Mouse (Mus musculus) midbrain, postnatal 0 days (tissue): ENCODE measurements around the gene Trpm6. TPM values are rescaled to one million over a fixed set of nuclear protein-coding genes. Genes with fewer than 3 reads are reported as not detected.
A peak's percentile ranks its signal among the peaks of the same experiment; 100 is the strongest.

Experiments used
- ATAC-seq: fragments of 200-750 bp; cut with Nextera tagmentation; 2 replicates; pipeline ENCODE4 v1.8.0; 2017; ENCODE audit warnings: moderate number of reproducible peaks, mild to moderate bottlenecking, moderate TSS enrichment, moderate library complexity; ENCODE audit not compliant: low FRiP score
- DNase-seq: peaks from one replicate; pipeline ENCODE4 v3.0.0-alpha.2; 2015; ENCODE audit warnings: low spot score
- H3K27ac ChIP-seq: fragments of 300-500 bp; sonication (generic); 2 replicates; pipeline ENCODE4 v1.5.1; 2014; ENCODE audit warnings: low read depth, mild to moderate bottlenecking, low read length, mixed read lengths
- H3K27me3 ChIP-seq: fragments of 300-500 bp; sonication (generic); 2 replicates; pipeline ENCODE4 v1.6.1; 2014; ENCODE audit warnings: low read length, control low read depth, mixed read lengths; ENCODE audit not compliant: insufficient read depth
- H3K36me3 ChIP-seq: fragments of 300-500 bp; sonication (generic); 2 replicates; pipeline ENCODE4 v1.6.1; 2014; ENCODE audit warnings: low read length, control low read depth, mixed read lengths; ENCODE audit not compliant: insufficient read depth
- H3K4me1 ChIP-seq: fragments of 300-500 bp; sonication (generic); 2 replicates; pipeline ENCODE4 v1.6.1; 2014; ENCODE audit warnings: mild to moderate bottlenecking, control low read depth, antibody characterized with exemption, low read length, mixed read lengths; ENCODE audit not compliant: insufficient read depth
- H3K4me2 ChIP-seq: fragments of 300-500 bp; sonication (generic); 2 replicates; pipeline ENCODE4 v1.6.1; 2014; ENCODE audit warnings: low read depth, mild to moderate bottlenecking, low read length, mixed read lengths; ENCODE audit not compliant: poor library complexity, severe bottlenecking
- H3K4me3 ChIP-seq: fragments of 300-500 bp; sonication (generic); 2 replicates; pipeline ENCODE4 v1.5.1; 2014; ENCODE audit warnings: low read depth, mild to moderate bottlenecking, low read length, moderate library complexity
- H3K9ac ChIP-seq: fragments of 300-500 bp; sonication (generic); replicated peaks from 2 replicates; pipeline ENCODE4 v1.6.1; 2014; ENCODE audit warnings: mild to moderate bottlenecking, low read length, moderate library complexity, mixed read lengths; ENCODE audit not compliant: poor library complexity, severe bottlenecking
- H3K9me3 ChIP-seq: fragments of 300-500 bp; sonication (generic); 2 replicates; pipeline ENCODE4 v1.6.1; 2016; ENCODE audit warnings: low read length, control low read depth
- CTCF ChIP-seq: IDR thresholded peaks from 2 replicates; pipeline ENCODE4 v1.5.1; 2016; ENCODE audit warnings: antibody characterized with exemption, mild to moderate bottlenecking
- WGBS: fragments of 180-500 bp; shearing (Covaris S2); extraction: QIAGEN DNeasy Blood & Tissue Kit; methylation state at CpG from one replicate; pipeline ENCODE4 v1.1.7; 2014; 5-methylcytosine and 5-hydroxymethylcytosine counted together
- polyA plus RNA-seq: library from polyadenylated mRNA; unstranded; fragments of >200 nt; fragmentation: Nextera tagmentation; extraction: Ambion mirVana; gene quantifications from 2 replicates; pipeline ENCODE4 v1.2.1, GENCODE M21; 2015
- total RNA-seq: library from RNA; depleted of rRNA; stranded (reverse); fragments of >200 nt; gene quantifications from 2 replicates; pipeline ENCODE4 v1.2.3, GENCODE M21; 2014

The Trpm6 gene
- total and polyA plus RNA-seq, 2 experiments from 2014 or later: 0.26 to 0.38 TPM

DNA sequence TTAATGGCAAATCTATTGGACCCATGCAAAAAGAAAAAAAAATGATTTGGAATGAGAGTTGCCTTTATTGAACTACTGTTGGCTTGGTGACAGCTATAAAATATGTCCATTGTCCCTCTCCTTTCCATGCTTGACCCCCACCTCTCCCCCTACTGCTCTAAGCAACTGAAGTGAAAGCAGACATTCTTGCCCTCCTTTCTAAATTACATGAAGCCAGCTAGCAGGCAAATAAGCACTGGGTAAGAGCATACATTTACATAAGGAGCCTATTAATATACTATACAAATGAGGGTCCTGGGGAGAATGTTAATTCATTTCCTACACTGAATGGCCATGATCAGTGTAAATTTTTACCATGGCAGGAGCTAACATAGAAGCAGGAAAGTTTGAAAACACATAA, 148.5 kb downstream of the Trpm6 start:
- Histone ChIP-seq H3K4me1 (no peaks in the 10 kb centered on the region), H3K27me3 (no peaks in the 10 kb centered on the region), H3K36me3 (no peaks in the 10 kb centered on the region), H3K4me2 (no peak overlapping the region), H3K4me3 (no peak overlapping the region), H3K9ac (no peak overlapping the region), H3K27ac (no peak overlapping the region), H3K9me3 (no peaks in the 10 kb centered on the region)
- DNase-seq: no peak
- TF ChIP-seq CTCF: no peak
- ATAC-seq: no peak

- no peak for TF ChIP-seq CTCF
- H3K4me1 ChIP-seq: no peaks in the 10 kb centered on the region
- ATAC-seq: no peak
- peak; percentile 17 for DNase-seq
- no peaks in the 10 kb centered on the region for H3K27me3 ChIP-seq
- H3K4me3 ChIP-seq: no peak overlapping the region
- WGBS: 63% methylated on average over 15 of the region's 15 CpGs
- no peak overlapping the region for H3K9ac ChIP-seq
- H3K9me3 ChIP-seq: no peaks in the 10 kb centered on the region
- no peaks in the 10 kb centered on the region for H3K36me3 ChIP-seq
- no peak overlapping the region for H3K4me2 ChIP-seq
- no peak overlapping the region for H3K27ac ChIP-seq
Measured at GRCm38 (mm10) chr19:18902041-18902693, 152.4 kb downstream of the Trpm6 start.

DNA sequence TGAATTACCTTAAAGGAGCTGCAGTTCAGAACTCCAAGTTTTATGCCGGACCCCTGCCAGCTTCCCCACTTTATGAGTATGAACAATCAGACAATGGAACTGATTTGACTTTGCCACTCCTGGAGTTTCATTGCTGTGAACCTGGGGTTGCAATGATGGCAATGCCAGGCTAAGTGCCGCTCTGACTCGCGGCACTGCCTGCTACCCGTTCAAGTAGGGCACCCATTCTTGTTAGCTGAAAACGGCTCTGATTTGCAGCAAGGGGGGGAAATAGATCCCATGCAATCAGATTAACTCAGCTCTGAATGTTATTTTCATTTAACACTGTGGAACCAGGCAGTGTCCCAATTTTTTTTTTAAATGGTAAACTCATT, 152.9 kb downstream of the Trpm6 start:
- H3K27ac ChIP-seq: no peak overlapping the region
- no peaks in the 10 kb centered on the region for H3K27me3 ChIP-seq
- WGBS: 59% methylated on average over 6 of the region's 6 CpGs
- TF ChIP-seq CTCF: no peak
- H3K36me3 ChIP-seq: no peaks in the 10 kb centered on the region
- no peak overlapping the region for H3K9ac ChIP-seq
- no peaks in the 10 kb centered on the region for H3K9me3 ChIP-seq
- DNase-seq (no peak), ATAC-seq (no peak)
- no peak overlapping the region for H3K4me3 ChIP-seq
- no peaks in the 10 kb centered on the region for H3K4me1 ChIP-seq
- no peak overlapping the region for H3K4me2 ChIP-seq

GRCm38 (mm10) chr19:18905511-18905910, 155.7 kb downstream of the Trpm6 start:
- no peak overlapping the region for H3K27ac ChIP-seq
- no peak for TF ChIP-seq CTCF

DNA sequence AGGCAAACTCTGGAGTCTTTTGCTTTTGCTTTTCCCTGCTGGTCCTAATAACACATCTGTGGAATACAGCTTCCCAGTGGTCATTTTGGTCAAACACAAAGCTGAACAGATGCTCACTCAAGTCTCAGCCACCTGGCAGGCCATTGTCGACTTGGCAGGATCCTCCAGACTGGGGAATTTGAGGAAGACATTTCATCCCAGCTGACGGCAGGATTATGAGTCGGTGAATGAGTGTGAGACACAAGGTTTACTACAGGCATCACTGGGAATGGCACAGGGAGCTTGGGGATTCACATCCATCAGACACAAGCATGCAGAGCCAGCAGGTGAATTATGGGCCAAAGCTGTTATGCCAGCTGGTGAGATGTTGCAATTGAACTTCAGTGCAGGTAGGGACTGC, 159.9 kb downstream of the Trpm6 start:
- no peak for ATAC-seq
- no peak overlapping the region for H3K9ac ChIP-seq
- TF ChIP-seq CTCF: no peak
- WGBS: 61% methylated on average over 3 of the region's 3 CpGs
- no peak overlapping the region for H3K4me3 ChIP-seq
- no peaks in the 10 kb centered on the region for H3K27me3 ChIP-seq
- H3K9me3 ChIP-seq: no peaks in the 10 kb centered on the region
- no peaks in the 10 kb centered on the region for H3K36me3 ChIP-seq
- peak; percentile 55 for DNase-seq
- H3K4me1 ChIP-seq: no peaks in the 10 kb centered on the region
- H3K27ac ChIP-seq: no peak overlapping the region
- H3K4me2 ChIP-seq: no peak overlapping the region

More at GRCm38 (mm10) chr19:18905511-18905910, 155.7 kb downstream of the Trpm6 start:
- DNase-seq (no peak), ATAC-seq (no peak)
- H3K4me2 ChIP-seq: no peak overlapping the region
- H3K4me1 ChIP-seq: no peaks in the 10 kb centered on the region
- no peaks in the 10 kb centered on the region for H3K9me3 ChIP-seq
- no peak overlapping the region for H3K9ac ChIP-seq
- H3K36me3 ChIP-seq: no peaks in the 10 kb centered on the region
- no peaks in the 10 kb centered on the region for H3K27me3 ChIP-seq
- no peak overlapping the region for H3K4me3 ChIP-seq
- WGBS: 76% methylated on average over 3 of the region's 3 CpGs

GRCm38 (mm10) chr19:18911755-18912340, 162.1 kb downstream of the Trpm6 start:
- DNase-seq: no peak
- H3K4me1 ChIP-seq: no peaks in the 10 kb centered on the region
- H3K9me3 ChIP-seq: no peaks in the 10 kb centered on the region
- no peaks in the 10 kb centered on the region for H3K36me3 ChIP-seq
- no peak for TF ChIP-seq CTCF
- no peak for ATAC-seq
- H3K4me3 ChIP-seq: no peak overlapping the region
- no peak overlapping the region for H3K9ac ChIP-seq
- H3K4me2 ChIP-seq: no peak overlapping the region
- H3K27me3 ChIP-seq: no peaks in the 10 kb centered on the region
- H3K27ac ChIP-seq: no peak overlapping the region
